Mouse (Mus musculus) E14TG2a.4 (cell line): ENCODE data around the gene Fam107a.

Source experiments
- CTCF ChIP-seq: conservative IDR thresholded peaks from 2 replicates; pipeline ENCODE4 v1.5.1; 2014; ENCODE audit warnings: low read length
- NANOG ChIP-seq: IDR thresholded peaks from 2 replicates; pipeline ENCODE4 v1.6.1; 2014; ENCODE audit warnings: borderline replicate concordance, low read length, mixed read lengths
- POU5F1 ChIP-seq: IDR thresholded peaks from 2 replicates; pipeline ENCODE4 v1.6.1; 2014; ENCODE audit warnings: low read length, borderline replicate concordance

DNA sequence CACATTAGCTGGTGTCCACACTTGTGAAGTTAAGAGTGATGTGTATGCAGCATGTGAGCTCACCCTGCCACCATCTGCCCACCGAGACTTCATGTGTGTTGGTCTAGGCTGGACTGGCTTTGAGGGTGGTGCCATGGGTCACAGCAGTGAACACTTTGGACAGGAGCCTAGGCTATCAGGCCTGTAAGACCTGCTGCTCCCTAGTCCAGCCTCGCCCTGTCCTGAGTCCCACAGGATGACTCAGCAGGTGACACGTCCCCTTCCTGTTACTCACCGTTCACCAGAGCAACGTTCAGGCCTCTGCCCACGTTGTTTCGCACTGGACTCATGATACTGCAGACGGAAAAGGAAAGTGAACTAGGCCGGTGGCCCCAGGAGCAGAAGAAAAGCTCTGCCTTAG, 39.0 kb upstream of the Fam107a start:
- no peak for TF ChIP-seq CTCF
- TF ChIP-seq POU5F1 = no peak
- TF ChIP-seq NANOG = no peak
